Mouse (Mus musculus): ENCODE data around the gene Erh. TPM values are rescaled to one million over a fixed set of nuclear protein-coding genes. Genes with fewer than 3 reads are reported as not detected.

Gene Erh
- polyA plus RNA-seq, 1 experiment from 2014 or later, result 308 TPM

GRCm38 (mm10) chr12:80609928-80610327 lies 34.2 kb downstream of the Erh start:
- no peaks in the 10 kb centered on the region for H3K27me3 ChIP-seq

GRCm38 (mm10) chr12:80608576-80608975 lies 35.6 kb downstream of the Erh start:
- 0 out of 2 replicates have a peak, but pooled peaks cover 1% of the 10 kb centered on the region for H3K4me1 ChIP-seq
- no peak overlapping the region for H3K4me3 ChIP-seq
- no peak for ATAC-seq (ENCODE audit: insufficient number of reproducible peaks, insufficient read depth, low FRiP score, low TSS enrichment)
- H3K36me3 ChIP-seq, result no peaks in the 10 kb centered on the region
- WGBS, result 82% methylated on average over 1 of the region's 1 CpGs
- H3K27ac ChIP-seq, result no peak overlapping the region
- H3K4me2 ChIP-seq (replicated peaks), result no peak overlapping the region
- no peaks in the 10 kb centered on the region for H3K27me3 ChIP-seq
- no peaks in the 10 kb centered on the region for H3K9me3 ChIP-seq
- H3K9ac ChIP-seq, result no peak overlapping the region

More at GRCm38 (mm10) chr12:80609928-80610327, 34.2 kb downstream of the Erh start:
- ATAC-seq (ENCODE audit: insufficient number of reproducible peaks, insufficient read depth, low FRiP score, low TSS enrichment), result no peak
- Histone ChIP-seq H3K4me3 (no peak overlapping the region), H3K4me1 (no peaks in the 10 kb centered on the region), H3K27ac (no peak overlapping the region), H3K4me2 (replicated peaks) (no peak overlapping the region), H3K9me3 (no peaks in the 10 kb centered on the region), H3K36me3 (no peaks in the 10 kb centered on the region), H3K9ac (no peak overlapping the region)
- WGBS, result 71% methylated on average over 3 of the region's 3 CpGs

- Histone ChIP-seq H3K27me3 (no peaks in the 10 kb centered on the region), H3K27ac (no peak overlapping the region), H3K4me2 (replicated peaks) (no peak overlapping the region), H3K9me3 (no peaks in the 10 kb centered on the region), H3K4me1 (peaks cover 6% of the 10 kb centered on the region; the same call in 1 of the 2 replicates), H3K36me3 (no peaks in the 10 kb centered on the region), H3K9ac (no peak overlapping the region), H3K4me3 (no peak overlapping the region)
- 93% methylated on average over 2 of the region's 2 CpGs for WGBS
- no peak for ATAC-seq (ENCODE audit: insufficient number of reproducible peaks, insufficient read depth, low FRiP score, low TSS enrichment)
Measured at GRCm38 (mm10) chr12:80604218-80604617, 39.9 kb downstream of the Erh start.

GRCm38 (mm10) chr12:80603566-80603965 lies 40.6 kb downstream of the Erh start:
- H3K4me2 ChIP-seq (replicated peaks), result no peak overlapping the region
- no peak overlapping the region for H3K9ac ChIP-seq
- WGBS, result 62% methylated on average over 4 of the region's 4 CpGs
- H3K4me1 ChIP-seq, result peaks cover 6% of the 10 kb centered on the region; the same call in 1 of the 2 replicates
- no peaks in the 10 kb centered on the region for H3K36me3 ChIP-seq
- no peaks in the 10 kb centered on the region for H3K27me3 ChIP-seq
- H3K27ac ChIP-seq, result no peak overlapping the region
- H3K9me3 ChIP-seq, result no peaks in the 10 kb centered on the region
- no peak overlapping the region for H3K4me3 ChIP-seq
- ATAC-seq (ENCODE audit: insufficient number of reproducible peaks, insufficient read depth, low FRiP score, low TSS enrichment), result no peak

GRCm38 (mm10) chr12:80602432-80602831 lies 41.7 kb downstream of the Erh start:
- no peaks in the 10 kb centered on the region for H3K36me3 ChIP-seq
- no peak overlapping the region for H3K9ac ChIP-seq
- no peaks in the 10 kb centered on the region for H3K27me3 ChIP-seq
- WGBS, result 93% methylated on average over 5 of the region's 5 CpGs
- no peaks in the 10 kb centered on the region for H3K9me3 ChIP-seq
- no peak overlapping the region for H3K4me2 ChIP-seq (replicated peaks)
- ATAC-seq (ENCODE audit: insufficient number of reproducible peaks, insufficient read depth, low FRiP score, low TSS enrichment), result no peak
- H3K4me3 ChIP-seq, result no peak overlapping the region
- H3K4me1 ChIP-seq, result peaks cover 6% of the 10 kb centered on the region; the same call in 1 of the 2 replicates
- H3K27ac ChIP-seq, result no peak overlapping the region

- H3K4me1 ChIP-seq, result peaks cover 6% of the 10 kb centered on the region; the same call in 1 of the 2 replicates
- no peaks in the 10 kb centered on the region for H3K9me3 ChIP-seq
- H3K9ac ChIP-seq, result no peak overlapping the region
- H3K27ac ChIP-seq, result no peak overlapping the region
- H3K36me3 ChIP-seq, result no peaks in the 10 kb centered on the region
- no peak for ATAC-seq (ENCODE audit: insufficient number of reproducible peaks, insufficient read depth, low FRiP score, low TSS enrichment)
- 86% methylated on average over 9 of the region's 9 CpGs for WGBS
- no peaks in the 10 kb centered on the region for H3K27me3 ChIP-seq
- no peak overlapping the region for H3K4me3 ChIP-seq
- no peak overlapping the region for H3K4me2 ChIP-seq (replicated peaks)
Measured at GRCm38 (mm10) chr12:80601597-80602269, 42.4 kb downstream of the Erh start.

- Histone ChIP-seq H3K9ac (no peak overlapping the region), H3K27ac (no peak overlapping the region), H3K4me2 (replicated peaks) (no peak overlapping the region), H3K27me3 (no peaks in the 10 kb centered on the region), H3K36me3 (no peaks in the 10 kb centered on the region), H3K4me1 (peaks cover 6% of the 10 kb centered on the region; the same call in 1 of the 2 replicates), H3K9me3 (no peaks in the 10 kb centered on the region), H3K4me3 (no peak overlapping the region)
- no peak for ATAC-seq (ENCODE audit: insufficient number of reproducible peaks, insufficient read depth, low FRiP score, low TSS enrichment)
- 43% methylated on average over 6 of the region's 6 CpGs for WGBS
Measured at GRCm38 (mm10) chr12:80598756-80599155, 45.4 kb downstream of the Erh start.

- WGBS, result 30% methylated on average over 7 of the region's 7 CpGs
- Histone ChIP-seq H3K27ac (no peak overlapping the region), H3K36me3 (no peaks in the 10 kb centered on the region), H3K27me3 (no peaks in the 10 kb centered on the region), H3K9ac (no peak overlapping the region), H3K4me1 (peaks cover 1% of the 10 kb centered on the region; the same call in 1 of the 2 replicates), H3K4me3 (no peak overlapping the region), H3K4me2 (replicated peaks) (no peak overlapping the region), H3K9me3 (no peaks in the 10 kb centered on the region)
- ATAC-seq (ENCODE audit: insufficient number of reproducible peaks, insufficient read depth, low FRiP score, low TSS enrichment), result no peak
Measured at GRCm38 (mm10) chr12:80598236-80598635, 45.9 kb downstream of the Erh start.

GRCm38 (mm10) chr12:80595968-80596367 lies 48.2 kb downstream of the Erh start:
- 83% methylated on average over 4 of the region's 4 CpGs for WGBS
- Histone ChIP-seq H3K36me3 (no peaks in the 10 kb centered on the region), H3K4me1 (no peaks in the 10 kb centered on the region), H3K9me3 (no peaks in the 10 kb centered on the region), H3K27me3 (no peaks in the 10 kb centered on the region), H3K4me3 (no peak overlapping the region), H3K9ac (no peak overlapping the region), H3K4me2 (replicated peaks) (no peak overlapping the region), H3K27ac (no peak overlapping the region)
- no peak for ATAC-seq (ENCODE audit: insufficient number of reproducible peaks, insufficient read depth, low FRiP score, low TSS enrichment)

- H3K9me3 ChIP-seq, result no peaks in the 10 kb centered on the region
- H3K4me2 ChIP-seq (replicated peaks), result no peak overlapping the region
- no peaks in the 10 kb centered on the region for H3K27me3 ChIP-seq
- no peaks in the 10 kb centered on the region for H3K4me1 ChIP-seq
- no peak overlapping the region for H3K4me3 ChIP-seq
- no peak for ATAC-seq (ENCODE audit: insufficient number of reproducible peaks, insufficient read depth, low FRiP score, low TSS enrichment)
- H3K27ac ChIP-seq, result no peak overlapping the region
- 0 out of 2 replicates have a peak, but pooled peaks cover 4% of the 10 kb centered on the region for H3K36me3 ChIP-seq
- 90% methylated on average over 4 of the region's 4 CpGs for WGBS
- no peak overlapping the region for H3K9ac ChIP-seq
Measured at GRCm38 (mm10) chr12:80595566-80595965, 48.6 kb downstream of the Erh start.

GRCm38 (mm10) chr12:80594781-80595180 lies 49.4 kb downstream of the Erh start:
- ATAC-seq (ENCODE audit: insufficient number of reproducible peaks, insufficient read depth, low FRiP score, low TSS enrichment), result no peak
- Histone ChIP-seq H3K9me3 (no peaks in the 10 kb centered on the region), H3K27ac (no peak overlapping the region), H3K4me3 (no peak overlapping the region), H3K4me1 (no peaks in the 10 kb centered on the region), H3K9ac (no peak overlapping the region), H3K27me3 (no peaks in the 10 kb centered on the region), H3K36me3 (0 out of 2 replicates have a peak, but pooled peaks cover 4% of the 10 kb centered on the region), H3K4me2 (replicated peaks) (no peak overlapping the region)
- 90% methylated on average over 4 of the region's 4 CpGs for WGBS

GRCm38 (mm10) chr12:80594141-80594540 lies 50.0 kb downstream of the Erh start:
- WGBS, result 92% methylated on average over 4 of the region's 4 CpGs
- H3K36me3 ChIP-seq, result 0 out of 2 replicates have a peak, but pooled peaks cover 4% of the 10 kb centered on the region

More at GRCm38 (mm10) chr12:80594141-80594540, 50.0 kb downstream of the Erh start:
- no peaks in the 10 kb centered on the region for H3K27me3 ChIP-seq
- no peak overlapping the region for H3K9ac ChIP-seq
- no peak overlapping the region for H3K4me2 ChIP-seq (replicated peaks)
- no peaks in the 10 kb centered on the region for H3K9me3 ChIP-seq
- ATAC-seq (ENCODE audit: insufficient number of reproducible peaks, insufficient read depth, low FRiP score, low TSS enrichment), result no peak
- no peak overlapping the region for H3K27ac ChIP-seq
- H3K4me1 ChIP-seq, result no peaks in the 10 kb centered on the region
- H3K4me3 ChIP-seq, result no peak overlapping the region
